Mouse (Mus musculus) midbrain, postnatal 0 days (tissue): ENCODE data around the gene Wfdc18. TPM values are rescaled to one million over a fixed set of nuclear protein-coding genes. Genes with fewer than 3 reads are reported as not detected.

Experiments
- ATAC-seq: fragments of 200-750 bp; cut with Nextera tagmentation; 2 replicates; pipeline ENCODE4 v1.8.0; 2017; ENCODE audit warnings: moderate number of reproducible peaks, mild to moderate bottlenecking, moderate TSS enrichment, moderate library complexity; ENCODE audit not compliant: low FRiP score
- DNase-seq: peaks from one replicate; pipeline ENCODE4 v3.0.0-alpha.2; 2015; ENCODE audit warnings: low spot score
- H3K27ac ChIP-seq: fragments of 300-500 bp; sonication (generic); 2 replicates; pipeline ENCODE4 v1.5.1; 2014; ENCODE audit warnings: low read depth, mild to moderate bottlenecking, low read length, mixed read lengths
- H3K27me3 ChIP-seq: fragments of 300-500 bp; sonication (generic); 2 replicates; pipeline ENCODE4 v1.6.1; 2014; ENCODE audit warnings: low read length, control low read depth, mixed read lengths; ENCODE audit not compliant: insufficient read depth
- H3K36me3 ChIP-seq: fragments of 300-500 bp; sonication (generic); 2 replicates; pipeline ENCODE4 v1.6.1; 2014; ENCODE audit warnings: low read length, control low read depth, mixed read lengths; ENCODE audit not compliant: insufficient read depth
- H3K4me1 ChIP-seq: fragments of 300-500 bp; sonication (generic); 2 replicates; pipeline ENCODE4 v1.6.1; 2014; ENCODE audit warnings: mild to moderate bottlenecking, control low read depth, antibody characterized with exemption, low read length, mixed read lengths; ENCODE audit not compliant: insufficient read depth
- H3K4me2 ChIP-seq: fragments of 300-500 bp; sonication (generic); 2 replicates; pipeline ENCODE4 v1.6.1; 2014; ENCODE audit warnings: low read depth, mild to moderate bottlenecking, low read length, mixed read lengths; ENCODE audit not compliant: poor library complexity, severe bottlenecking
- H3K4me3 ChIP-seq: fragments of 300-500 bp; sonication (generic); 2 replicates; pipeline ENCODE4 v1.5.1; 2014; ENCODE audit warnings: low read depth, mild to moderate bottlenecking, low read length, moderate library complexity
- H3K9ac ChIP-seq: fragments of 300-500 bp; sonication (generic); replicated peaks from 2 replicates; pipeline ENCODE4 v1.6.1; 2014; ENCODE audit warnings: mild to moderate bottlenecking, low read length, moderate library complexity, mixed read lengths; ENCODE audit not compliant: poor library complexity, severe bottlenecking
- H3K9me3 ChIP-seq: fragments of 300-500 bp; sonication (generic); 2 replicates; pipeline ENCODE4 v1.6.1; 2016; ENCODE audit warnings: low read length, control low read depth
- CTCF ChIP-seq: IDR thresholded peaks from 2 replicates; pipeline ENCODE4 v1.5.1; 2016; ENCODE audit warnings: antibody characterized with exemption, mild to moderate bottlenecking
- WGBS: fragments of 180-500 bp; shearing (Covaris S2); extraction: QIAGEN DNeasy Blood & Tissue Kit; methylation state at CpG from one replicate; pipeline ENCODE4 v1.1.7; 2014; 5-methylcytosine and 5-hydroxymethylcytosine counted together
- polyA plus RNA-seq: library from polyadenylated mRNA; unstranded; fragments of >200 nt; fragmentation: Nextera tagmentation; extraction: Ambion mirVana; gene quantifications from 2 replicates; pipeline ENCODE4 v1.2.1, GENCODE M21; 2015
- total RNA-seq: library from RNA; depleted of rRNA; stranded (reverse); fragments of >200 nt; gene quantifications from 2 replicates; pipeline ENCODE4 v1.2.3, GENCODE M21; 2014; rRNA removed

Gene Wfdc18
- not detected in 2 replicates for total RNA-seq
- 1.3 TPM in 1 of 2 replicates, not detected in the other for polyA plus RNA-seq

- Histone ChIP-seq H3K9me3 (no peaks in the 10 kb centered on the region), H3K4me3 (no peak within 1 kb of the TSS), H3K4me2 (no peak within 1 kb of the TSS), H3K27me3 (no peaks in the 10 kb centered on the region), H3K9ac (no peak within 1 kb of the TSS), H3K36me3 (no peaks in the 10 kb centered on the region), H3K27ac (no peak within 1 kb of the TSS), H3K4me1 (no peaks in the 10 kb centered on the region)
- no peak for DNase-seq
- TF ChIP-seq CTCF: no peak
- ATAC-seq: no peak
- 70% methylated on average over 4 of the region's 4 CpGs for WGBS
Measured at GRCm38 (mm10) chr11:83708715-83709114, at the start of gene Wfdc18. Wfdc18 (plus strand) TSS chr11:83709015.

GRCm38 (mm10) chr11:83662204-83662603, 46.6 kb upstream of the Wfdc18 start, which contains the start of gene Ccl4:
Ccl4 (plus strand) TSS chr11:83662584.
- H3K9me3 ChIP-seq: no peaks in the 10 kb centered on the region
- H3K9ac ChIP-seq: no peak within 1 kb of the TSS
- WGBS: 79% methylated on average over 6 of the region's 6 CpGs
- DNase-seq (no peak), ATAC-seq (no peak)
- TF ChIP-seq CTCF: no peak
- no peaks in the 10 kb centered on the region for H3K27me3 ChIP-seq
- no peaks in the 10 kb centered on the region for H3K4me1 ChIP-seq
- no peak within 1 kb of the TSS for H3K4me3 ChIP-seq
- H3K27ac ChIP-seq: no peak within 1 kb of the TSS
- H3K36me3 ChIP-seq: no peaks in the 10 kb centered on the region
- H3K4me2 ChIP-seq: no peak within 1 kb of the TSS

GRCm38 (mm10) chr11:83663532-83663931, 45.3 kb upstream of the Wfdc18 start:
- Histone ChIP-seq H3K36me3 (no peaks in the 10 kb centered on the region), H3K4me1 (no peaks in the 10 kb centered on the region), H3K27me3 (no peaks in the 10 kb centered on the region), H3K4me3 (no peak overlapping the region), H3K9ac (no peak overlapping the region), H3K9me3 (no peaks in the 10 kb centered on the region), H3K4me2 (no peak overlapping the region), H3K27ac (no peak overlapping the region)
- no peak for TF ChIP-seq CTCF
- DNase-seq (no peak), ATAC-seq (no peak)
- WGBS: 91% methylated on average over 5 of the region's 5 CpGs

- no peak for TF ChIP-seq CTCF
- H3K27me3 ChIP-seq: no peaks in the 10 kb centered on the region
Measured at GRCm38 (mm10) chr11:83671743-83672142, 37.1 kb upstream of the Wfdc18 start.

GRCm38 (mm10) chr11:83675665-83676064, 33.1 kb upstream of the Wfdc18 start:
- Histone ChIP-seq H3K27me3 (no peaks in the 10 kb centered on the region), H3K4me3 (no peak overlapping the region), H3K4me2 (no peak overlapping the region), H3K4me1 (no peaks in the 10 kb centered on the region), H3K36me3 (no peaks in the 10 kb centered on the region), H3K9me3 (no peaks in the 10 kb centered on the region), H3K27ac (no peak overlapping the region), H3K9ac (no peak overlapping the region)
- no peak for DNase-seq
- TF ChIP-seq CTCF: no peak
- WGBS: 85% methylated on average over 1 of the region's 1 CpGs
- no peak for ATAC-seq

More at GRCm38 (mm10) chr11:83671743-83672142, 37.1 kb upstream of the Wfdc18 start:
- Histone ChIP-seq H3K9me3 (no peaks in the 10 kb centered on the region), H3K9ac (no peak overlapping the region), H3K27ac (no peak overlapping the region), H3K4me2 (no peak overlapping the region), H3K4me1 (no peaks in the 10 kb centered on the region), H3K4me3 (no peak overlapping the region), H3K36me3 (no peaks in the 10 kb centered on the region)
- DNase-seq: no peak
- ATAC-seq: no peak

GRCm38 (mm10) chr11:83689918-83690317, 18.9 kb upstream of the Wfdc18 start:
- DNase-seq (no peak), ATAC-seq (no peak)
- Histone ChIP-seq H3K4me2 (no peak overlapping the region), H3K9me3 (no peaks in the 10 kb centered on the region), H3K4me3 (no peak overlapping the region), H3K27me3 (no peaks in the 10 kb centered on the region), H3K4me1 (no peaks in the 10 kb centered on the region), H3K9ac (no peak overlapping the region), H3K36me3 (no peaks in the 10 kb centered on the region), H3K27ac (no peak overlapping the region)
- TF ChIP-seq CTCF: no peak
- 94% methylated on average over 1 of the region's 1 CpGs for WGBS
